Mouse (Mus musculus) CH12.LX (cell line): ENCODE data around the gene Zfp607b. TPM values are rescaled to one million over a fixed set of nuclear protein-coding genes. Genes with fewer than 3 reads are reported as not detected.
A peak's percentile ranks its signal among the peaks of the same experiment; 100 is the strongest.

Experiments
- DNase-seq: peaks from one replicate; pipeline ENCODE4 v3.0.0-alpha.2; 2013; ENCODE audit errors: extremely low read depth
- H3K27ac ChIP-seq: 2 replicates; pipeline ENCODE4 v1.5.1; 2012; ENCODE audit warnings: low read depth, mild to moderate bottlenecking, control low read depth, moderate library complexity; ENCODE audit not compliant: insufficient read depth
- H3K27me3 ChIP-seq: replicated peaks from 2 replicates; pipeline ENCODE3; 2012; ENCODE audit warnings: inconsistent platforms
- H3K36me3 ChIP-seq, 2 experiments: replicated peaks in 1 of 2; 2 replicates each; pipeline versions ENCODE3 to v1.6.1; 2012; ENCODE audit warnings: inconsistent platforms in 1 of 2, low read length in 1 of 2, mild to moderate bottlenecking in 1 of 2, mixed read lengths in 1 of 2, moderate library complexity in 1 of 2; ENCODE audit not compliant: control insufficient read depth in 1 of 2, insufficient read depth in 1 of 2
- H3K4me1 ChIP-seq, 2 experiments: 2 replicates each; pipeline ENCODE4 v1.6.1; 2012; ENCODE audit warnings: inconsistent platforms in 1 of 2, moderate library complexity in 1 of 2; ENCODE audit not compliant: insufficient read depth in 2 of 2, control insufficient read depth in 1 of 2
- H3K4me2 ChIP-seq: 2 replicates; pipeline ENCODE4 v1.6.1; 2012; ENCODE audit warnings: low read depth, mild to moderate bottlenecking, control low read depth; ENCODE audit not compliant: poor library complexity, insufficient read depth, severe bottlenecking
- H3K4me3 ChIP-seq, 3 experiments: fragments of 150-350 bp in 1 of 3; sonication (generic) in 1 of 3; replicated peaks in 1 of 3; 2 replicates each; pipeline versions ENCODE3 to v1.5.1; 2011 to 2012; ENCODE audit warnings: low read depth in 2 of 3, low read length in 2 of 3, mild to moderate bottlenecking in 2 of 3, moderate library complexity in 2 of 3, control low read depth in 1 of 3, improper control_type of control experiment in 1 of 3, inconsistent platforms in 1 of 3, mixed read lengths in 1 of 3; ENCODE audit not compliant: poor library complexity in 1 of 3
- H3K79me2 ChIP-seq: replicated peaks from 2 replicates; pipeline ENCODE4 v1.6.1; 2012; ENCODE audit warnings: mild to moderate bottlenecking, moderate library complexity; ENCODE audit not compliant: control insufficient read depth, poor library complexity, insufficient read depth, severe bottlenecking; ENCODE audit errors: extremely low read depth
- H3K9ac ChIP-seq: 2 replicates; pipeline ENCODE4 v1.6.1; 2012; ENCODE audit warnings: low read depth, mild to moderate bottlenecking, control low read depth, moderate library complexity; ENCODE audit not compliant: insufficient read depth
- H3K9me3 ChIP-seq: replicated peaks from 2 replicates; pipeline ENCODE3; 2012; ENCODE audit warnings: low read length, inconsistent platforms, mixed read lengths
- CHD1 ChIP-seq: IDR thresholded peaks from 2 replicates; pipeline ENCODE4 v1.6.1; 2012; ENCODE audit warnings: low read depth, low read length, improper control_type of control experiment, inconsistent platforms
- CHD2 ChIP-seq: IDR thresholded peaks from 2 replicates; pipeline ENCODE4 v1.6.1; 2011; ENCODE audit warnings: low read length, improper control_type of control experiment
- CTCF ChIP-seq, 2 experiments: IDR thresholded peaks in 1 of 2; conservative IDR thresholded peaks in 1 of 2; 2 replicates each; pipeline ENCODE4 v1.5.1; 2011 to 2012; ENCODE audit warnings: low read depth in 2 of 2, low read length in 2 of 2, improper control_type of control experiment in 1 of 2, inconsistent platforms in 1 of 2, mild to moderate bottlenecking in 1 of 2, moderate library complexity in 1 of 2
- E2F4 ChIP-seq: IDR thresholded peaks from 2 replicates; pipeline ENCODE4 v1.6.1; 2011; ENCODE audit warnings: low read depth, low read length, improper control_type of control experiment; ENCODE audit not compliant: insufficient replicate concordance
- ELF1 ChIP-seq: IDR thresholded peaks from 2 replicates; pipeline ENCODE4 v1.6.1; 2014; ENCODE audit warnings: low read depth, mild to moderate bottlenecking, inconsistent platforms, low read length, improper control_type of control experiment
- EP300 ChIP-seq: IDR thresholded peaks from 2 replicates; pipeline ENCODE4 v1.6.1; 2011; ENCODE audit warnings: low read length, improper control_type of control experiment
- ETS1 ChIP-seq: conservative IDR thresholded peaks from 2 replicates; pipeline ENCODE4 v1.6.1; 2012; ENCODE audit warnings: low read depth, mild to moderate bottlenecking, inconsistent platforms, low read length, improper control_type of control experiment, moderate library complexity
- GABPA ChIP-seq: IDR thresholded peaks from 2 replicates; pipeline ENCODE4 v1.6.1; 2012; ENCODE audit warnings: low read depth, low read length, improper control_type of control experiment, inconsistent platforms; ENCODE audit not compliant: insufficient replicate concordance
- JUN ChIP-seq: IDR thresholded peaks from 2 replicates; pipeline ENCODE4 v1.6.1; 2011; ENCODE audit warnings: low read depth, mild to moderate bottlenecking, low read length, improper control_type of control experiment, moderate library complexity; ENCODE audit not compliant: insufficient read depth
- KAT2A ChIP-seq: IDR thresholded peaks from 2 replicates; pipeline ENCODE4 v1.6.1; 2012; ENCODE audit warnings: low read length, improper control_type of control experiment, inconsistent platforms; ENCODE audit not compliant: insufficient replicate concordance
- MAFK ChIP-seq: IDR thresholded peaks from 2 replicates; pipeline ENCODE4 v1.6.1; 2011; ENCODE audit warnings: low read length, improper control_type of control experiment; ENCODE audit not compliant: insufficient replicate concordance
- MAZ ChIP-seq: IDR thresholded peaks from 2 replicates; pipeline ENCODE4 v1.6.1; 2012; ENCODE audit warnings: low read depth, mild to moderate bottlenecking, inconsistent platforms, low read length, improper control_type of control experiment, moderate library complexity
- MEF2A ChIP-seq: IDR thresholded peaks from 2 replicates; pipeline ENCODE4 v1.6.1; 2014; ENCODE audit warnings: low read depth, mild to moderate bottlenecking, inconsistent platforms, low read length, improper control_type of control experiment, borderline replicate concordance
- NRF1 ChIP-seq: IDR thresholded peaks from 2 replicates; pipeline ENCODE4 v1.6.1; 2014; ENCODE audit warnings: low read depth, mild to moderate bottlenecking, inconsistent platforms, low read length, improper control_type of control experiment, moderate library complexity
- POLR2A ChIP-seq: IDR thresholded peaks from 2 replicates; pipeline ENCODE4 v1.6.1; 2011; ENCODE audit warnings: low read depth, mild to moderate bottlenecking, improper control_type of control experiment, low read length
- POLR2AphosphoS2 ChIP-seq: IDR thresholded peaks from 2 replicates; pipeline ENCODE4 v1.6.1; 2011; ENCODE audit warnings: low read depth, low read length, improper control_type of control experiment
- RAD21 ChIP-seq: IDR thresholded peaks from 2 replicates; pipeline ENCODE4 v1.6.1; 2011; ENCODE audit warnings: low read depth, mild to moderate bottlenecking, low read length, improper control_type of control experiment, moderate library complexity
- SIN3A ChIP-seq: IDR thresholded peaks from 2 replicates; pipeline ENCODE4 v1.6.1; 2012; ENCODE audit warnings: low read length, improper control_type of control experiment, inconsistent platforms
- SMC3 ChIP-seq: IDR thresholded peaks from 2 replicates; pipeline ENCODE4 v1.6.1; 2011; ENCODE audit warnings: low read depth, low read length, improper control_type of control experiment
- USF1 ChIP-seq: IDR thresholded peaks from 2 replicates; pipeline ENCODE4 v1.6.1; 2014; ENCODE audit warnings: low read depth, mild to moderate bottlenecking, inconsistent platforms, low read length, improper control_type of control experiment
- USF2 ChIP-seq: conservative IDR thresholded peaks from 2 replicates; pipeline ENCODE4 v1.6.1; 2011; ENCODE audit warnings: low read depth, low read length, improper control_type of control experiment
- ZC3H11A ChIP-seq: IDR thresholded peaks from 2 replicates; pipeline ENCODE4 v1.6.1; 2012; ENCODE audit warnings: low read depth, mild to moderate bottlenecking, inconsistent platforms, low read length, improper control_type of control experiment
- ZKSCAN1 ChIP-seq: IDR thresholded peaks from 2 replicates; pipeline ENCODE4 v1.6.1; 2012; ENCODE audit warnings: low read depth, inconsistent platforms, low read length, improper control_type of control experiment, borderline replicate concordance
- ZMIZ1 ChIP-seq: IDR thresholded peaks from 2 replicates; pipeline ENCODE4 v1.6.1; 2012; ENCODE audit warnings: low read depth, mild to moderate bottlenecking, inconsistent platforms, low read length, improper control_type of control experiment
- dilution Hi-C: fragments of 300-500 bp; cut with MboI; formaldehyde crosslinking; loops from 2 replicates; pipeline ENCODE4 v1.14.3; 2020; ENCODE audit warnings: low sequenced_read_pairs; ENCODE audit not compliant: extremely low pct_unique_long_range_greater_than_20kb, extremely low pct_ligation_motif_present
- in situ Hi-C: fragments of 300-500 bp; cut with MboI; formaldehyde crosslinking; loops from 3 replicates; pipeline ENCODE4 v1.14.3; 2019; ENCODE audit warnings: low sequenced_read_pairs, low pct_ligation_motif_present, low pct_unique_long_range_greater_than_20kb, mixed read lengths
- polyA plus RNA-seq: library from polyadenylated mRNA; unstranded; fragments of >175 nt; gene quantifications from 2 replicates; pipeline ENCODE4 v1.2.1, GENCODE M21; 2012; ENCODE audit warnings: low read depth; ENCODE audit not compliant: insufficient read length
- total RNA-seq, 2 experiments: library from RNA; depleted of rRNA; stranded (reverse); fragments of 300-350 nt in 1 of 2; fragments of >200 nt in 1 of 2; gene quantifications; 2 replicates each; pipeline ENCODE4 v1.2.3; 2012 to 2014

Zfp607b gene
- total and polyA plus RNA-seq, 3 experiments: 0.90 to 1.2 (median 0.93) TPM

GRCm38 (mm10) chr7:27731946-27732345 is 42.8 kb downstream of the Zfp607b start:
- peak; percentile 49 for DNase-seq
- Histone ChIP-seq H3K27me3 (no peaks in the 10 kb centered on the region), H3K27ac (peak overlapping the region; percentile 98), H3K79me2 (peaks cover 38% of the 10 kb centered on the region), H3K9me3 (peaks cover 2% of the 10 kb centered on the region), H3K4me3 (peak overlapping the region; percentile 58 to 82 (median 71)), H3K4me2 (peak overlapping the region; percentile 92), H3K36me3 (peaks cover 3 to 13% of the 10 kb centered on the region in 2 experiments), H3K4me1 (peaks cover 15 to 46% of the 10 kb centered on the region in 2 experiments), H3K9ac (peak overlapping the region; percentile 91)
- in situ Hi-C loops (loop anchor here (5.0 kb wide), 1 partner anchor 70 kb away; no protein-coding TSS in a partner anchor), dilution Hi-C loops (no loop called here)
- TF ChIP-seq ELF1 (no peak), JUN (no peak), MAFK (no peak), USF2 (no peak), MEF2A (no peak; the same call in 1 of the 2 replicates), USF1 (no peak), KAT2A (no peak), CHD2 (no peak), NRF1 (no peak), CTCF (conservative IDR thresholded peaks at IDR 0.05 in 1 of 2, IDR thresholded peaks at IDR 0.05 in 1 of 2; ENCODE audit: low read depth in 2 of 2, low read length in 2 of 2) (no peak)

GRCm38 (mm10) chr7:27732508-27732907 is 43.4 kb downstream of the Zfp607b start:
- Histone ChIP-seq H3K27ac (peak overlapping the region; percentile 98), H3K4me2 (peak overlapping the region; percentile 92), H3K36me3 (peaks cover 3 to 15% of the 10 kb centered on the region in 2 experiments), H3K4me3 (peak overlapping the region; percentile 50 to 71 (median 56)), H3K4me1 (peaks cover 10 to 40% of the 10 kb centered on the region in 2 experiments; a peak in 3 of 4 replicates), H3K27me3 (no peaks in the 10 kb centered on the region), H3K9ac (peak overlapping the region; percentile 91), H3K9me3 (peaks cover 2% of the 10 kb centered on the region), H3K79me2 (peaks cover 38% of the 10 kb centered on the region)
- dilution Hi-C loops: no loop called here
- in situ Hi-C loops: loop anchor here (5.0 kb wide), 1 partner anchor 70 kb away; no protein-coding TSS in a partner anchor
- DNase-seq: no peak
- TF ChIP-seq ZC3H11A (no peak), CHD1 (peak; percentile 70; the same call in 1 of the 2 replicates)

GRCm38 (mm10) chr7:27735457-27735856 is 46.3 kb downstream of the Zfp607b start:
- no peak overlapping the region for H3K4me2 ChIP-seq
- H3K9ac ChIP-seq: no peak overlapping the region
- H3K4me1 ChIP-seq: peaks cover 10 to 28% of the 10 kb centered on the region in 2 experiments; a peak in 3 of 4 replicates
- H3K27me3 ChIP-seq: no peaks in the 10 kb centered on the region
- no peak for DNase-seq
- H3K4me3 ChIP-seq: no peak overlapping the region
- TF ChIP-seq SMC3 (no peak), MEF2A (no peak), POLR2AphosphoS2 (no peak), ZKSCAN1 (no peak), E2F4 (no peak), ZMIZ1 (no peak), ETS1 (no peak), POLR2A (no peak), MAZ (no peak), RAD21 (no peak), ZC3H11A (no peak), EP300 (no peak), GABPA (no peak), SIN3A (no peak)
- in situ Hi-C loops (no loop called here), dilution Hi-C loops (no loop called here)
- H3K79me2 ChIP-seq: peaks cover 40% of the 10 kb centered on the region
- H3K27ac ChIP-seq: no peak overlapping the region
- peaks cover 18 to 38% of the 10 kb centered on the region in 2 experiments for H3K36me3 ChIP-seq
- no peaks in the 10 kb centered on the region for H3K9me3 ChIP-seq
